Mouse (Mus musculus) forebrain, embryonic 12.5 days (tissue): ENCODE measurements around the gene Ptpn22. TPM values are rescaled to one million over a fixed set of nuclear protein-coding genes. Genes with fewer than 3 reads are reported as not detected.
"Not testable (repeated sequence)": the region's sequence is repeated elsewhere in the genome, so short reads cannot be mapped to it uniquely, and the experiment has no call there.

ENCODE experiments used
- ATAC-seq: fragments of 200-750 bp; cut with Nextera tagmentation; 2 replicates; pipeline ENCODE4 v1.8.0; 2017; ENCODE audit warnings: moderate TSS enrichment; ENCODE audit not compliant: low FRiP score
- H3K27ac ChIP-seq: fragments of 300-500 bp; sonication (generic); 2 replicates; pipeline ENCODE4 v1.5.1; 2016; ENCODE audit warnings: mild to moderate bottlenecking
- H3K27me3 ChIP-seq: fragments of 300-500 bp; sonication (generic); 2 replicates; pipeline ENCODE4 v1.6.1; 2016; ENCODE audit warnings: mild to moderate bottlenecking
- H3K36me3 ChIP-seq: fragments of 300-500 bp; sonication (generic); replicated peaks from 2 replicates; pipeline ENCODE4 v1.6.1; 2016; ENCODE audit warnings: mild to moderate bottlenecking
- H3K4me1 ChIP-seq: fragments of 300-500 bp; sonication (generic); 2 replicates; pipeline ENCODE4 v1.6.1; 2016
- H3K4me2 ChIP-seq: fragments of 300-500 bp; sonication (generic); 2 replicates; pipeline ENCODE4 v1.6.1; 2016; ENCODE audit warnings: mild to moderate bottlenecking, moderate library complexity
- H3K4me3 ChIP-seq: fragments of 300-500 bp; sonication (generic); replicated peaks from 2 replicates; pipeline ENCODE4 v1.5.1; 2016; ENCODE audit warnings: mild to moderate bottlenecking
- H3K9ac ChIP-seq: fragments of 300-500 bp; sonication (generic); 2 replicates; pipeline ENCODE4 v1.6.1; 2016; ENCODE audit warnings: mild to moderate bottlenecking
- H3K9me3 ChIP-seq: fragments of 300-500 bp; sonication (generic); 2 replicates; pipeline ENCODE4 v1.6.1; 2016
- WGBS: fragments of 180-500 bp; shearing (Covaris S2); methylation state at CpG from one replicate; pipeline ENCODE4 v1.1.7; 2016; 5-methylcytosine and 5-hydroxymethylcytosine counted together
- polyA plus RNA-seq: library from polyadenylated mRNA; unstranded; fragments of >200 nt; fragmentation: Nextera tagmentation; extraction: Ambion mirVana; gene quantifications from 2 replicates; pipeline ENCODE4 v1.2.1, GENCODE M21; 2016

Gene Ptpn22
- 0.29 and 0.31 TPM in 2 replicates for polyA plus RNA-seq

- no peak within 1 kb of the TSS for H3K27ac ChIP-seq
- no peaks in the 10 kb centered on the region for H3K36me3 ChIP-seq
- H3K4me2 ChIP-seq, result no peak within 1 kb of the TSS
- no peak within 1 kb of the TSS for H3K4me3 ChIP-seq
- ATAC-seq, result no peak
- H3K9ac ChIP-seq, result no peak within 1 kb of the TSS; the same call in 1 of the 2 replicates
- H3K4me1 ChIP-seq, result 0 out of 2 replicates have a peak, but pooled peaks cover 4% of the 10 kb centered on the region
- no peaks in the 10 kb centered on the region for H3K27me3 ChIP-seq
- 81% methylated on average over 12 of the region's 12 CpGs for WGBS
- no peaks in the 10 kb centered on the region for H3K9me3 ChIP-seq
Observed at GRCm38 (mm10) chr3:103858881-103859801, at the start of gene Ptpn22. Gene Ptpn22, plus strand, starts transcription at chr3:103859795.

GRCm38 (mm10) chr3:103809799-103810150 is 49.8 kb upstream of the Ptpn22 start:
- H3K4me2 ChIP-seq, result peak overlapping the region; percentile 75
- no peaks in the 10 kb centered on the region for H3K27me3 ChIP-seq
- H3K27ac ChIP-seq, result peak overlapping the region; percentile 87
- peak overlapping the region; percentile 65 for H3K9ac ChIP-seq
- H3K4me1 ChIP-seq, result peaks cover 17% of the 10 kb centered on the region
- peak; percentile 49 for ATAC-seq
- peak overlapping the region; percentile 80 for H3K4me3 ChIP-seq
- H3K9me3 ChIP-seq, result no peaks in the 10 kb centered on the region
- peaks cover 16% of the 10 kb centered on the region for H3K36me3 ChIP-seq
- 2% methylated on average over 14 of the region's 14 CpGs for WGBS

GRCm38 (mm10) chr3:103810967-103811366 is 48.6 kb upstream of the Ptpn22 start:
- Histone ChIP-seq H3K4me3 (no peak overlapping the region), H3K4me2 (no peak overlapping the region), H3K4me1 (peaks cover 17% of the 10 kb centered on the region), H3K27me3 (no peaks in the 10 kb centered on the region), H3K9me3 (no peaks in the 10 kb centered on the region), H3K27ac (no peak overlapping the region), H3K9ac (no peak overlapping the region), H3K36me3 (peaks cover 21% of the 10 kb centered on the region)
- no peak for ATAC-seq
- WGBS, result 88% methylated on average over 6 of the region's 6 CpGs

- Histone ChIP-seq H3K4me2 (no peak overlapping the region), H3K27ac (no peak overlapping the region), H3K4me1 (no peaks in the 10 kb centered on the region), H3K36me3 (peaks cover 6% of the 10 kb centered on the region; the same call in 1 of the 2 replicates), H3K9me3 (no peaks in the 10 kb centered on the region), H3K27me3 (no peaks in the 10 kb centered on the region), H3K4me3 (no peak overlapping the region), H3K9ac (no peak overlapping the region)
- no peak for ATAC-seq
Observed at GRCm38 (mm10) chr3:103827548-103827947, 32.0 kb upstream of the Ptpn22 start.

GRCm38 (mm10) chr3:103829036-103829435 is 30.6 kb upstream of the Ptpn22 start:
- ATAC-seq, result no peak
- Histone ChIP-seq H3K27ac (no peak overlapping the region), H3K4me3 (no peak overlapping the region), H3K4me1 (no peaks in the 10 kb centered on the region), H3K4me2 (no peak overlapping the region), H3K27me3 (no peaks in the 10 kb centered on the region), H3K9ac (no peak overlapping the region), H3K9me3 (no peaks in the 10 kb centered on the region), H3K36me3 (no peaks in the 10 kb centered on the region)
- 92% methylated on average over 3 of the region's 3 CpGs for WGBS

GRCm38 (mm10) chr3:103830681-103831080 is 28.9 kb upstream of the Ptpn22 start:
- not testable (repeated sequence) for H3K27ac ChIP-seq, H3K9ac ChIP-seq, H3K36me3 ChIP-seq, H3K4me3 ChIP-seq, H3K4me2 ChIP-seq, H3K9me3 ChIP-seq, H3K4me1 ChIP-seq, ATAC-seq, H3K27me3 ChIP-seq
- WGBS, result 63% methylated on average over 1 of the region's 1 CpGs

- no peak overlapping the region for H3K4me3 ChIP-seq
- no peak overlapping the region for H3K4me2 ChIP-seq
- no peak overlapping the region for H3K27ac ChIP-seq
- no peaks in the 10 kb centered on the region for H3K36me3 ChIP-seq
- 83% methylated on average over 7 of the region's 7 CpGs for WGBS
- H3K9ac ChIP-seq, result no peak overlapping the region
- H3K9me3 ChIP-seq, result no peaks in the 10 kb centered on the region
- ATAC-seq, result no peak
- H3K4me1 ChIP-seq, result no peaks in the 10 kb centered on the region
- no peaks in the 10 kb centered on the region for H3K27me3 ChIP-seq
Observed at GRCm38 (mm10) chr3:103831146-103831545, 28.4 kb upstream of the Ptpn22 start.

GRCm38 (mm10) chr3:103832426-103832825 is 27.2 kb upstream of the Ptpn22 start, which contains the start of gene Bcl2l15:
Gene Bcl2l15, plus strand, starts transcription at chr3:103832601.
- Histone ChIP-seq H3K27me3 (no peaks in the 10 kb centered on the region), H3K9ac (no peak within 1 kb of the TSS), H3K36me3 (no peaks in the 10 kb centered on the region), H3K4me1 (no peaks in the 10 kb centered on the region), H3K9me3 (no peaks in the 10 kb centered on the region), H3K4me2 (no peak within 1 kb of the TSS), H3K4me3 (no peak within 1 kb of the TSS), H3K27ac (no peak within 1 kb of the TSS)
- no peak for ATAC-seq

- H3K36me3 ChIP-seq, result no peaks in the 10 kb centered on the region
- H3K4me1 ChIP-seq, result no peaks in the 10 kb centered on the region
- H3K27me3 ChIP-seq, result no peaks in the 10 kb centered on the region
- H3K9me3 ChIP-seq, result no peaks in the 10 kb centered on the region
- no peak overlapping the region for H3K4me2 ChIP-seq
- H3K4me3 ChIP-seq, result no peak overlapping the region
- H3K27ac ChIP-seq, result no peak overlapping the region
- WGBS, result 87% methylated on average over 2 of the region's 2 CpGs
- no peak for ATAC-seq
- no peak overlapping the region for H3K9ac ChIP-seq
Observed at GRCm38 (mm10) chr3:103834001-103834400, 25.6 kb upstream of the Ptpn22 start.

- H3K4me2 ChIP-seq, result no peak overlapping the region
Observed at GRCm38 (mm10) chr3:103835272-103835950, 24.2 kb upstream of the Ptpn22 start.

GRCm38 (mm10) chr3:103835951-103836310 is 23.7 kb upstream of the Ptpn22 start:
- no peak overlapping the region for H3K4me3 ChIP-seq
- no peaks in the 10 kb centered on the region for H3K9me3 ChIP-seq
- no peaks in the 10 kb centered on the region for H3K36me3 ChIP-seq
- WGBS, result 81% methylated on average over 10 of the region's 10 CpGs
- ATAC-seq, result no peak
- H3K9ac ChIP-seq, result no peak overlapping the region
- no peak overlapping the region for H3K27ac ChIP-seq
- no peaks in the 10 kb centered on the region for H3K27me3 ChIP-seq
- H3K4me1 ChIP-seq, result no peaks in the 10 kb centered on the region
- no peak overlapping the region for H3K4me2 ChIP-seq

More at GRCm38 (mm10) chr3:103835272-103835950, 24.2 kb upstream of the Ptpn22 start:
- H3K4me3 ChIP-seq, result no peak overlapping the region
- H3K36me3 ChIP-seq, result no peaks in the 10 kb centered on the region
- H3K27me3 ChIP-seq, result no peaks in the 10 kb centered on the region
- 82% methylated on average over 6 of the region's 6 CpGs for WGBS
- no peaks in the 10 kb centered on the region for H3K4me1 ChIP-seq
- no peaks in the 10 kb centered on the region for H3K9me3 ChIP-seq
- no peak for ATAC-seq
- H3K27ac ChIP-seq, result no peak overlapping the region
- no peak overlapping the region for H3K9ac ChIP-seq

GRCm38 (mm10) chr3:103836453-103836852 is 23.1 kb upstream of the Ptpn22 start:
- Histone ChIP-seq H3K27me3 (no peaks in the 10 kb centered on the region), H3K4me2 (no peak overlapping the region), H3K4me1 (no peaks in the 10 kb centered on the region), H3K36me3 (no peaks in the 10 kb centered on the region), H3K27ac (no peak overlapping the region), H3K9me3 (no peaks in the 10 kb centered on the region), H3K9ac (no peak overlapping the region), H3K4me3 (no peak overlapping the region)
- WGBS, result 94% methylated on average over 5 of the region's 5 CpGs
- ATAC-seq, result no peak
